Mouse (Mus musculus): ENCODE measurements around the gene Olfr624.
"Not testable (repeated sequence)": the region's sequence is repeated elsewhere in the genome, so short reads cannot be mapped to it uniquely, and the experiment has no call there.

The Olfr624 gene

GRCm38 (mm10) chr7:103671091-103671490 lies at the start of gene Olfr624:
Olfr624 (minus strand) TSS chr7:103671191.
- DNase-seq (ENCODE audit: low spot score) = no peak

GRCm38 (mm10) chr7:103716398-103716797 lies 45.4 kb upstream of the Olfr624 start:
- DNase-seq (ENCODE audit: low spot score) = not testable (repeated sequence)

GRCm38 (mm10) chr7:103714371-103714770 lies 43.4 kb upstream of the Olfr624 start, which contains the start of gene Olfr243:
Olfr243 (plus strand) TSS chr7:103714671.
- DNase-seq (ENCODE audit: low spot score) = no peak

GRCm38 (mm10) chr7:103712024-103712423 lies 41.0 kb upstream of the Olfr624 start:
- DNase-seq (ENCODE audit: low spot score) = no peak

GRCm38 (mm10) chr7:103699469-103699868 lies 28.5 kb upstream of the Olfr624 start:
- DNase-seq (ENCODE audit: low spot score) = no peak

- DNase-seq (ENCODE audit: low spot score) = no peak
Measured at GRCm38 (mm10) chr7:103682420-103682819, 11.4 kb upstream of the Olfr624 start, which contains the start of gene Olfr625-ps1. Olfr625-ps1 (plus strand) TSS chr7:103682720.

GRCm38 (mm10) chr7:103663598-103663997 lies 7.4 kb downstream of the Olfr624 start, which contains the start of gene Olfr623:
Olfr623 (minus strand) TSS chr7:103663698.
- DNase-seq (ENCODE audit: low spot score) = no peak

GRCm38 (mm10) chr7:103644070-103644469 lies 26.9 kb downstream of the Olfr624 start:
- DNase-seq (ENCODE audit: low spot score) = no peak

- DNase-seq (ENCODE audit: low spot score) = no peak
Measured at GRCm38 (mm10) chr7:103642602-103643001, 28.4 kb downstream of the Olfr624 start, which contains the start of gene Olfr622. Olfr622 (minus strand) TSS chr7:103642702.

GRCm38 (mm10) chr7:103636795-103637194 lies 34.2 kb downstream of the Olfr624 start:
- DNase-seq (ENCODE audit: low spot score) = no peak
